Mouse (Mus musculus) midbrain, embryonic 14.5 days (tissue): ENCODE measurements at regions not wholly inside any gene's neighbourhood (a gene's known extent, or its start where the extent isn't known, plus 50 kb on each side); places are given as distances from the start of the nearest gene placed in this dataset.

Source experiments
- ATAC-seq: fragments of 200-750 bp; cut with Nextera tagmentation; 2 replicates; pipeline ENCODE4 v1.8.0; 2017; ENCODE audit warnings: moderate number of reproducible peaks, moderate library complexity; ENCODE audit not compliant: low FRiP score, low TSS enrichment
- DNase-seq: peaks from one replicate; pipeline ENCODE4 v3.0.0-alpha.2; 2015
- H3K27ac ChIP-seq: fragments of 300-500 bp; sonication (generic); replicated peaks from 2 replicates; pipeline ENCODE4 v1.5.1; 2014; ENCODE audit warnings: mild to moderate bottlenecking, low read depth, low read length, moderate library complexity
- H3K27me3 ChIP-seq: fragments of 300-500 bp; sonication (generic); 2 replicates; pipeline ENCODE4 v1.6.1; 2014; ENCODE audit warnings: low read length, control low read depth, mixed read lengths; ENCODE audit not compliant: control insufficient read depth, insufficient read depth
- H3K36me3 ChIP-seq: fragments of 300-500 bp; sonication (generic); 2 replicates; pipeline ENCODE4 v1.6.1; 2014; ENCODE audit warnings: low read length, control low read depth; ENCODE audit not compliant: control insufficient read depth, insufficient read depth
- H3K4me1 ChIP-seq: fragments of 300-500 bp; sonication (generic); 2 replicates; pipeline ENCODE4 v1.6.1; 2014; ENCODE audit warnings: mild to moderate bottlenecking, antibody characterized with exemption, low read length, control low read depth; ENCODE audit not compliant: control insufficient read depth, insufficient read depth
- H3K4me2 ChIP-seq: fragments of 300-500 bp; sonication (generic); 2 replicates; pipeline ENCODE4 v1.6.1; 2014; ENCODE audit warnings: mild to moderate bottlenecking, low read length, moderate library complexity
- H3K4me3 ChIP-seq: fragments of 300-500 bp; sonication (generic); replicated peaks from 2 replicates; pipeline ENCODE4 v1.5.1; 2014; ENCODE audit warnings: low read depth, low read length
- H3K9ac ChIP-seq: fragments of 300-500 bp; sonication (generic); replicated peaks from 2 replicates; pipeline ENCODE4 v1.6.1; 2014; ENCODE audit warnings: mild to moderate bottlenecking, low read length, moderate library complexity
- H3K9me3 ChIP-seq: fragments of 300-500 bp; sonication (generic); 2 replicates; pipeline ENCODE4 v1.6.1; 2016; ENCODE audit warnings: low read length, control low read depth, mixed read lengths; ENCODE audit not compliant: control insufficient read depth
- WGBS: fragments of 180-500 bp; shearing (Covaris S2); extraction: QIAGEN DNeasy Blood & Tissue Kit; methylation state at CpG from one replicate; pipeline ENCODE4 v1.1.7; 2014; 5-methylcytosine and 5-hydroxymethylcytosine counted together

GRCm38 (mm10) chr9:90698439-90698838, 427.8 kb upstream of the Tbc1d2b start:
- Histone ChIP-seq H3K9ac (no peak overlapping the region), H3K4me3 (no peak overlapping the region), H3K27ac (no peak overlapping the region), H3K9me3 (no peaks in the 10 kb centered on the region), H3K4me1 (peaks cover 6% of the 10 kb centered on the region), H3K36me3 (no peaks in the 10 kb centered on the region), H3K4me2 (no peak overlapping the region), H3K27me3 (peaks cover 29% of the 10 kb centered on the region)
- DNase-seq (no peak), ATAC-seq (no peak)
- 69% methylated on average over 7 of the region's 7 CpGs for WGBS

DNA sequence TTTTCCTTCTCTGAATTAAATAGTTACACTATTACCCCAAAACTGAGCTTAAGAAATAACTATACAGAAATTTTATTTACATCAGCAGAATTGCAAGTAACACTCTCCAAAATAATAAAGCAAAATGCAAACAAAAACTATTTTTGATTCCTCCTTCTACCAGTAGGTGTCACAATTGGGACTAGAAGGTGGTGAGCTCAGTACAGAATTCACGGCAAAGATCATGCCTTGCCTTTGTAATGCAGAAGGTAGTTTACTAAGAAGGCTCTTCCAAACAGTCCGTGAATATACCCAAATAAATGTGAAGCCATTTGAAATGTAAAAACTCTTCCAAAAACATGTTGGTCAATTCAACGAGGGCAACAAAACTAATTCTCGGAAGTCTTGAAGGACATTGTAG, 428.5 kb upstream of the Tbc1d2b start:
- H3K9ac ChIP-seq = no peak overlapping the region
- 30% methylated on average over 4 of the region's 4 CpGs for WGBS

GRCm38 (mm10) chr9:90700236-90701179, 429.9 kb upstream of the Tbc1d2b start:
- no peak overlapping the region for H3K4me2 ChIP-seq
- H3K4me1 ChIP-seq = peaks cover 6% of the 10 kb centered on the region; the same call in 1 of the 2 replicates
- H3K4me3 ChIP-seq = no peak overlapping the region
- H3K9ac ChIP-seq = no peak overlapping the region
- no peaks in the 10 kb centered on the region for H3K9me3 ChIP-seq
- WGBS = 6% methylated on average over 7 of the region's 7 CpGs
- no peaks in the 10 kb centered on the region for H3K36me3 ChIP-seq
- DNase-seq (peak; percentile 81), ATAC-seq (peak; percentile 46)
- no peak overlapping the region for H3K27ac ChIP-seq
- peaks cover 26% of the 10 kb centered on the region for H3K27me3 ChIP-seq

More for the DNA sequence above, 428.5 kb upstream of the Tbc1d2b start:
- no peaks in the 10 kb centered on the region for H3K36me3 ChIP-seq
- peak; percentile 87 for DNase-seq
- no peak overlapping the region for H3K4me2 ChIP-seq
- H3K27me3 ChIP-seq = peaks cover 32% of the 10 kb centered on the region
- no peak; the same call in 1 of the 2 replicates for ATAC-seq
- no peaks in the 10 kb centered on the region for H3K9me3 ChIP-seq
- no peak overlapping the region for H3K27ac ChIP-seq
- H3K4me3 ChIP-seq = no peak overlapping the region
- H3K4me1 ChIP-seq = peaks cover 6% of the 10 kb centered on the region; the same call in 1 of the 2 replicates

GRCm38 (mm10) chr9:90701180-90701765, 430.7 kb upstream of the Tbc1d2b start:
- H3K9ac ChIP-seq = no peak overlapping the region
- no peaks in the 10 kb centered on the region for H3K9me3 ChIP-seq
- H3K36me3 ChIP-seq = no peaks in the 10 kb centered on the region
- ATAC-seq (peak; percentile 65), DNase-seq (peak; percentile 67)
- no peak overlapping the region for H3K4me2 ChIP-seq
- no peak overlapping the region for H3K27ac ChIP-seq
- peaks cover 6% of the 10 kb centered on the region; the same call in 1 of the 2 replicates for H3K4me1 ChIP-seq
- peaks cover 22% of the 10 kb centered on the region for H3K27me3 ChIP-seq
- no peak overlapping the region for H3K4me3 ChIP-seq
- 25% methylated on average over 4 of the region's 4 CpGs for WGBS

DNA sequence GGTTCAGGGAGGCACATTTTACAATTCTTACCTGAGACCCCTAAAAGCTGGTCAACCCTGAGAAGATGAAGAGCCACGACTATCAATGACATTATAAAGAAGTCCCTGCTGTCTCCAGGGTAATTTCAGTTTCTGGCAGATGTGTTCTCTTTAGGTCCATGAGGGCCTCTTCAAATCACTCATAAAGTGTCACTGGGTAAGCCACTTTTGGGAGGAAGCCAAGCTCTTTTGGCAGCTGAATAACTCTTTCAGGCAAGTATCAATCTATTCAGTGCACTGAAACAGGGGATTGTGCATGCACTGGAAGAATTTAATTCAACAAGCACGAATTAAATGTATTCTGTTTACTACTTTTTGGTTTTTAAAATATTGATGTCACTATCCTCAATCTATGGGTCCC, 443.1 kb upstream of the Tbc1d2b start:
- WGBS = 44% methylated on average over 2 of the region's 2 CpGs
- peak; percentile 61 for DNase-seq
- ATAC-seq = no peak

GRCm38 (mm10) chr9:90731450-90731849, 460.8 kb upstream of the Tbc1d2b start:
- Histone ChIP-seq H3K9me3 (no peaks in the 10 kb centered on the region), H3K27me3 (no peaks in the 10 kb centered on the region), H3K4me3 (no peak overlapping the region), H3K4me2 (no peak overlapping the region), H3K4me1 (no peaks in the 10 kb centered on the region), H3K9ac (no peak overlapping the region), H3K27ac (no peak overlapping the region), H3K36me3 (no peaks in the 10 kb centered on the region)
- ATAC-seq = no peak
- DNase-seq = peak; percentile 2
- 7% methylated on average over 4 of the region's 4 CpGs for WGBS

More for the DNA sequence above, 443.1 kb upstream of the Tbc1d2b start:
- Histone ChIP-seq H3K27ac (no peak overlapping the region), H3K27me3 (no peaks in the 10 kb centered on the region), H3K9me3 (peaks cover 4% of the 10 kb centered on the region; the same call in 1 of the 2 replicates), H3K4me2 (no peak overlapping the region), H3K4me1 (no peaks in the 10 kb centered on the region), H3K4me3 (no peak overlapping the region), H3K9ac (no peak overlapping the region), H3K36me3 (no peaks in the 10 kb centered on the region)

- Histone ChIP-seq H3K36me3 (no peaks in the 10 kb centered on the region), H3K4me1 (no peaks in the 10 kb centered on the region), H3K27me3 (no peaks in the 10 kb centered on the region), H3K9ac (no peak overlapping the region), H3K4me2 (no peak overlapping the region), H3K9me3 (no peaks in the 10 kb centered on the region), H3K27ac (no peak overlapping the region), H3K4me3 (no peak overlapping the region)
- DNase-seq = no peak
- ATAC-seq = no peak
- WGBS = 3% methylated on average over 3 of the region's 3 CpGs
Measured at GRCm38 (mm10) chr9:90757175-90757574, 486.6 kb upstream of the Tbc1d2b start.

DNA sequence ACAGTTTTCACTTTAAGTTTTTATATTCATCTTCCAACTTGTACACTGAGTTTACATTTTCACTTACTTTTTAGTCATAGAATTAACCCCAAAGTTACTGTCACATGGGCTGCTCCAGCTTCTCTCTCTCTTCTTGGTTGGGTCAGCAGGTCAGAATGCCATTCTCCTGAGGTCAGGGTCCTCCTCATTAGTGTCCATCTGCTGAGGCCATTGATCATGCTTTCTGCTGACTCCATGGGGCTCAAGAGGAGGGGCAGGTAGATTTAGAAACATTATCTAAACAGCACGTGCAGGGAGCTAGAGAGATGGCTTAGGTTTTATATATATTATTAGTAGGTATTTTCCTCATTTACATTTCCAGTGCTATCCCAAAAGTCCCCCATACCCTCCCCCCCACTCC, 503.7 kb upstream of the Tbc1d2b start:
- Histone ChIP-seq H3K4me2 (no peak overlapping the region), H3K9ac (no peak overlapping the region), H3K27ac (no peak overlapping the region), H3K4me1 (no peaks in the 10 kb centered on the region), H3K9me3 (peaks cover 4% of the 10 kb centered on the region; the same call in 1 of the 2 replicates), H3K4me3 (no peak overlapping the region), H3K27me3 (no peaks in the 10 kb centered on the region), H3K36me3 (no peaks in the 10 kb centered on the region)
- no peak for ATAC-seq
- no peak for DNase-seq
- 50% methylated on average over 1 of the region's 1 CpGs for WGBS
